Mouse (Mus musculus): ENCODE results near the gene Dnah7b.
"Not testable (repeated sequence)": the region's sequence is repeated elsewhere in the genome, so short reads cannot be mapped to it uniquely, and the experiment has no call there.

Dnah7b gene

GRCm38 (mm10) chr1:46325942-46326341 is 259.8 kb downstream of the Dnah7b start:
- DNase-seq (ENCODE audit: low spot score): not testable (repeated sequence)

GRCm38 (mm10) chr1:46345301-46345700 is 279.2 kb downstream of the Dnah7b start:
- not testable (repeated sequence) for DNase-seq (ENCODE audit: low spot score)

GRCm38 (mm10) chr1:46380641-46381040 is 314.5 kb downstream of the Dnah7b start:
- not testable (repeated sequence) for DNase-seq (ENCODE audit: low spot score)

GRCm38 (mm10) chr1:46394681-46395297 is 328.7 kb downstream of the Dnah7b start:
- DNase-seq (ENCODE audit: low spot score): not testable (repeated sequence)

DNA sequence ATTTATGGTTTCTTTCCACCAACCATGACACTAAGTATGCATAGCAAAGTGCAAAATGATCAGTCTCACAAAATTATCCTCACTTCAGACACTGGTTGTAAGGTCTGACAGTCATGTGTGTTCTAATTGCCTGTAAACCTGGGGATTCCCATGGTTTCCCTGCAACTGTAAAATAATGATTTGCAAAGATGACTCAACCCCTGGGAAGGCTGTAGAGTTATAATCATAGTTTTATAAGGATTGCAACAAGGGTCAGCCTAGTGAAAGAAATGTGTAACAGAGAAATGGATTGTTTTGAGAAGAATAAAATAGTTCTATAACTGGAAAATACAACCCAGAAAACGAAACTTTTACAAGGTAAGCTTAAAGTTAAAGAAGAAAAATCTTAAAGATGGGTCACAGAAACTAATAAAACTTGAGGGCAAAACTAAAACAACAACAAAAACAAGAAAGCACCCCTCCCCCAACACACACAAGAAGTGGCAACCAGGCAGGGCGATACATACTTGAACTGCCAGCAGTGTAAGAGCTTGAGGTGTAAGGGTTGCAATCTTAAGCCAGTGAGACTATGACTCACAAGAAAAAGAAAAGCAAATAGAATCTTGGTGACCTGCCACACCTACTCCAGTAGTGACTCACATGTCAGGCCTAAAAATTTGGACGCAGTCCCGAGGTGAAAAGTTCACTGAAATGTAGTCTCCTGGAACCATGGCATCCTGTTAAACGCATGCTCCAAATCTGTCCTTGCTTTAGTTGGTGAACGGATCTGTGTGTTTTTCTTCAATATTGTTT is 342.4 kb downstream of the Dnah7b start:
- no peak for DNase-seq (ENCODE audit: low spot score)

DNA sequence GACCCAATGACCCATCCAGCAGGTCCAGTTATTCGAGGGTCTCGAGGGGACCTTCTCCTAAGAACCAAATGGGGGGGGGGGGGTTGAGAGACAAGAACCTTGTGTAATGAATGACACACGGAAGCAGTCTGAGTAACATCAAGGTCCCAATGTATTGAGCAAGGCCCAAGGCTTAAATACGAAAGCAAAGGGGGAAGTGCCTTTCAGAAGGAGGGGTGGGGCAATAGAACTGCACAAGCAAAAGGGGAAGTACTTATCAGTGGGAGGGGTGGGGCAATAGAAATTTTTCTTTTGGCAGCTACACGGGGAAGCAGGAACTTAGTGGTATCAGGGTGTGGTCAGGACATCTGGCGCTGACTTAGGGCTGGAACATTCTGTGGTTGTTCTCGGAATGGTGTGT is 348.7 kb downstream of the Dnah7b start:
- DNase-seq (ENCODE audit: low spot score): not testable (repeated sequence)

GRCm38 (mm10) chr1:46416946-46417345 is 350.8 kb downstream of the Dnah7b start:
- not testable (repeated sequence) for DNase-seq (ENCODE audit: low spot score)

GRCm38 (mm10) chr1:46418966-46419365 is 352.9 kb downstream of the Dnah7b start:
- not testable (repeated sequence) for DNase-seq (ENCODE audit: low spot score)

Measured in T-cell, adult 2 months (primary cell).